Mouse (Mus musculus): ENCODE results near the gene Pid1. TPM values are rescaled to one million over a fixed set of nuclear protein-coding genes. Genes with fewer than 3 reads are reported as not detected.
"Not testable (repeated sequence)": the region's sequence is repeated elsewhere in the genome, so short reads cannot be mapped to it uniquely, and the experiment has no call there.

Gene Pid1
- total RNA-seq, 2 experiments from 2014 or later: 41.9 to 42.1 TPM

- no peak for TF ChIP-seq CTCF (IDR thresholded peaks at IDR 0.05)
- no peak for DNase-seq (ENCODE audit: extremely low spot score in 1 of 2, low spot score in 2 of 2)
- no peak overlapping the region for H3K27ac ChIP-seq
- intact Hi-C loops (cut with DNase I): no loop called here
- no peak overlapping the region for H3K4me3 ChIP-seq
These were observed 112.8 kb downstream of the Pid1 start for GRCm38 (mm10) chr1:84251205-84251604.

GRCm38 (mm10) chr1:84250770-84251169 is 113.2 kb downstream of the Pid1 start:
- intact Hi-C loops (cut with DNase I): no loop called here
- no peak overlapping the region for H3K27ac ChIP-seq
- no peak overlapping the region for H3K4me3 ChIP-seq
- no peak for DNase-seq (ENCODE audit: extremely low spot score in 1 of 2, low spot score in 2 of 2)
- TF ChIP-seq CTCF (IDR thresholded peaks at IDR 0.05): no peak

GRCm38 (mm10) chr1:84249772-84250338 is 114.1 kb downstream of the Pid1 start:
- Histone ChIP-seq H3K27ac (no peak overlapping the region), H3K4me3 (no peak overlapping the region)
- intact Hi-C loops (cut with DNase I): no loop called here
- DNase-seq (ENCODE audit: extremely low spot score in 1 of 2, low spot score in 2 of 2): no peak
- TF ChIP-seq CTCF (IDR thresholded peaks at IDR 0.05): no peak; the same call in 1 of the 2 replicates

GRCm38 (mm10) chr1:84247111-84247510 is 116.9 kb downstream of the Pid1 start:
- intact Hi-C loops (cut with DNase I): no loop called here
- DNase-seq (ENCODE audit: extremely low spot score in 1 of 2, low spot score in 2 of 2): no peak
- Histone ChIP-seq H3K27ac (no peak overlapping the region), H3K4me3 (no peak overlapping the region)
- no peak for TF ChIP-seq CTCF (IDR thresholded peaks at IDR 0.05)

- Histone ChIP-seq H3K4me3 (no peak overlapping the region), H3K27ac (no peak overlapping the region)
- intact Hi-C loops (cut with DNase I): no loop called here
- TF ChIP-seq CTCF (IDR thresholded peaks at IDR 0.05): no peak
- DNase-seq (ENCODE audit: extremely low spot score in 1 of 2, low spot score in 2 of 2): no peak
These were observed 122.7 kb downstream of the Pid1 start for GRCm38 (mm10) chr1:84241192-84241828.

- no peak overlapping the region for H3K27ac ChIP-seq
- TF ChIP-seq CTCF (IDR thresholded peaks at IDR 0.05): no peak
- intact Hi-C loops (cut with DNase I): no loop called here
- no peak overlapping the region for H3K4me3 ChIP-seq
- DNase-seq (ENCODE audit: extremely low spot score in 1 of 2, low spot score in 2 of 2): no peak
These were observed 123.8 kb downstream of the Pid1 start for GRCm38 (mm10) chr1:84240203-84240602.

GRCm38 (mm10) chr1:84230431-84230830 is 133.5 kb downstream of the Pid1 start:
- no peak overlapping the region for H3K4me3 ChIP-seq
- TF ChIP-seq CTCF (IDR thresholded peaks at IDR 0.05): no peak
- no peak for DNase-seq (ENCODE audit: extremely low spot score in 1 of 2, low spot score in 2 of 2)
- intact Hi-C loops (cut with DNase I): no loop called here
- H3K27ac ChIP-seq: no peak overlapping the region

GRCm38 (mm10) chr1:84225626-84226025 is 138.4 kb downstream of the Pid1 start:
- no peak for DNase-seq (ENCODE audit: extremely low spot score in 1 of 2, low spot score in 2 of 2)
- Histone ChIP-seq H3K4me3 (no peak overlapping the region), H3K27ac (no peak overlapping the region)
- intact Hi-C loops (cut with DNase I): no loop called here
- TF ChIP-seq CTCF (IDR thresholded peaks at IDR 0.05): no peak

- TF ChIP-seq CTCF (IDR thresholded peaks at IDR 0.05): no peak
- intact Hi-C loops (cut with DNase I): no loop called here
- Histone ChIP-seq H3K4me3 (no peak overlapping the region), H3K27ac (no peak overlapping the region)
- DNase-seq (ENCODE audit: extremely low spot score in 1 of 2, low spot score in 2 of 2): no peak
These were observed 141.9 kb downstream of the Pid1 start for GRCm38 (mm10) chr1:84222051-84222450.

GRCm38 (mm10) chr1:84218605-84219004 is 145.4 kb downstream of the Pid1 start:
- no peak for DNase-seq (ENCODE audit: extremely low spot score in 1 of 2, low spot score in 2 of 2)
- H3K4me3 ChIP-seq: no peak overlapping the region
- intact Hi-C loops (cut with DNase I): loop anchor here (2.0 to 10.0 kb wide), 2 partner anchors 64 to 246 kb away; no protein-coding TSS in a partner anchor
- no peak for TF ChIP-seq CTCF (IDR thresholded peaks at IDR 0.05)
- no peak overlapping the region for H3K27ac ChIP-seq

- no peak overlapping the region for H3K4me3 ChIP-seq
- DNase-seq (ENCODE audit: extremely low spot score in 1 of 2, low spot score in 2 of 2): no peak
- no peak for TF ChIP-seq CTCF (IDR thresholded peaks at IDR 0.05)
- no peak overlapping the region for H3K27ac ChIP-seq
- intact Hi-C loops (cut with DNase I): loop anchor here (2.0 to 10.0 kb wide), 2 partner anchors 65 to 247 kb away; no protein-coding TSS in a partner anchor
These were observed 146.2 kb downstream of the Pid1 start for GRCm38 (mm10) chr1:84217777-84218176.

- no peak for DNase-seq (ENCODE audit: extremely low spot score in 1 of 2, low spot score in 2 of 2)
- intact Hi-C loops (cut with DNase I): loop anchor here (10.0 kb wide), 1 partner anchor 253 kb away; no protein-coding TSS in a partner anchor
- TF ChIP-seq CTCF (IDR thresholded peaks at IDR 0.05): no peak
- no peak overlapping the region for H3K27ac ChIP-seq
- H3K4me3 ChIP-seq: no peak overlapping the region
These were observed 152.5 kb downstream of the Pid1 start for GRCm38 (mm10) chr1:84211507-84211906.

GRCm38 (mm10) chr1:84205746-84206145 is 158.2 kb downstream of the Pid1 start:
- H3K4me3 ChIP-seq; H3K27ac ChIP-seq; intact Hi-C loops (cut with DNase I); DNase-seq (ENCODE audit: extremely low spot score in 1 of 2, low spot score in 2 of 2): not testable (repeated sequence)
